Mouse (Mus musculus) CD4-positive, CD25-positive, alpha-beta regulatory T cell, adult 2 months (primary cell): ENCODE data around the gene Pdk4.

ENCODE experiments used
- DNase-seq: peaks from one replicate; pipeline ENCODE4 v3.0.0-alpha.2; 2012; ENCODE audit warnings: low read depth, low spot score

Gene Pdk4

GRCm38 (mm10) chr6:5447013-5447412, 49.1 kb downstream of the Pdk4 start:
- DNase-seq: no peak

- no peak for DNase-seq
Observed at GRCm38 (mm10) chr6:5444331-5444898, 51.7 kb downstream of the Pdk4 start.

GRCm38 (mm10) chr6:5443104-5443863, 52.8 kb downstream of the Pdk4 start:
- DNase-seq: no peak

GRCm38 (mm10) chr6:5442316-5443085, 53.6 kb downstream of the Pdk4 start:
- no peak for DNase-seq

DNA sequence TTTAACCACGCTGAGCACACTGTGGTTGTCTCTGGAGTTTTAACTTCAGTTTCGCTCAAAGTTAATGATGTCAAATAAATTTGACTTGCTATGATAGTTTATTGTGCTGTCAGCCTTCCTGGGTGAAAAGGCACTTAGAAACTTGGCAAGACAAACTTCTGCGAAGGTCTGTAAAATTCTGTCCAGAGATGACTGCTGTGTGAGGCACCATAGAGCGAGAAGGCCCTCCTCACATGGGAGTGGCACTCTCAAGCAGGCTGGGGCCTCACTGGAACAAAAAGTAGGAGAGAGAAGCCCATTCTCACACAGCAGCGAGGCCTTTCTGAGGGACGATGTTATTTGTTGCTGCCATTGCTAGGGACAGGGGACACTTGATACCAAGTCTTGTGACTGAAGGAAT, 54.9 kb downstream of the Pdk4 start:
- no peak for DNase-seq

- peak; percentile 8 for DNase-seq
Observed at GRCm38 (mm10) chr6:5437757-5438156, 58.4 kb downstream of the Pdk4 start.

- no peak for DNase-seq
Observed at GRCm38 (mm10) chr6:5433887-5434286, 62.2 kb downstream of the Pdk4 start.
